Mouse (Mus musculus): ENCODE measurements around the gene Dnaaf3. TPM values are rescaled to one million over a fixed set of nuclear protein-coding genes. Genes with fewer than 3 reads are reported as not detected.
A peak's percentile ranks its signal among the peaks of the same experiment; 100 is the strongest.

Gene Dnaaf3
- total and polyA plus RNA-seq, 2 experiments from 2014 or later = 1.7 to 2.4 TPM

GRCm38 (mm10) chr7:4478021-4478795 is 54.0 kb downstream of the Dnaaf3 start:
- no peaks in the 10 kb centered on the region for H3K9me3 ChIP-seq (ENCODE audit: low read length)
- DNase-seq (ENCODE audit: low spot score) = peak; percentile 89
- H3K36me3 ChIP-seq (ENCODE audit: insufficient read depth, low read length) = peaks cover 24% of the 10 kb centered on the region
- H3K27me3 ChIP-seq (ENCODE audit: insufficient read depth, low read length) = peaks cover 23% of the 10 kb centered on the region
- peak; percentile 15; the same call in 1 of the 2 replicates for TF ChIP-seq CTCF (IDR thresholded peaks at IDR 0.05)
- peak; percentile 88 for ATAC-seq (ENCODE audit: low FRiP score)
- H3K4me2 ChIP-seq (ENCODE audit: low read depth, low read length, poor library complexity, severe bottlenecking) = peak overlapping the region; percentile 83
- H3K27ac ChIP-seq (ENCODE audit: low read depth, low read length) = 0 out of 2 replicates have a peak overlapping the region, but pooled peaks have one; percentile 7
- H3K9ac ChIP-seq (replicated peaks; ENCODE audit: low read length, poor library complexity, severe bottlenecking) = peak overlapping the region; percentile 37
- peak overlapping the region; percentile 44 for H3K4me3 ChIP-seq (ENCODE audit: low read depth, low read length)
- peaks cover 4% of the 10 kb centered on the region; the same call in 1 of the 2 replicates for H3K4me1 ChIP-seq (ENCODE audit: insufficient read depth, low read length)
- WGBS = under 1% methylated on average over 39 of the region's 39 CpGs

GRCm38 (mm10) chr7:4473940-4474339 is 58.3 kb downstream of the Dnaaf3 start:
- peaks cover 3% of the 10 kb centered on the region; the same call in 1 of the 2 replicates for H3K4me1 ChIP-seq (ENCODE audit: insufficient read depth, low read length)
- peaks cover 32% of the 10 kb centered on the region for H3K27me3 ChIP-seq (ENCODE audit: insufficient read depth, low read length)
- no peaks in the 10 kb centered on the region for H3K9me3 ChIP-seq (ENCODE audit: low read length)
- ATAC-seq (ENCODE audit: low FRiP score) = no peak
- TF ChIP-seq CTCF (IDR thresholded peaks at IDR 0.05) = no peak
- WGBS = 14% methylated on average over 19 of the region's 19 CpGs
- no peak for DNase-seq (ENCODE audit: low spot score)
- no peak overlapping the region for H3K9ac ChIP-seq (replicated peaks; ENCODE audit: low read length, poor library complexity, severe bottlenecking)
- no peak overlapping the region for H3K27ac ChIP-seq (ENCODE audit: low read depth, low read length)
- H3K36me3 ChIP-seq (ENCODE audit: insufficient read depth, low read length) = no peaks in the 10 kb centered on the region
- no peak overlapping the region for H3K4me2 ChIP-seq (ENCODE audit: low read depth, low read length, poor library complexity, severe bottlenecking)
- no peak overlapping the region for H3K4me3 ChIP-seq (ENCODE audit: low read depth, low read length)

Small RNA genes lying within 50 kb of the gene (microRNA-seq; reads per million reads assigned to microRNA genes)
- gene Gm23577 (ENCODE audit: borderline number of aligned reads) = not detected

Other genes starting within 250 kb of the Dnaaf3 start
- not detected in 2 replicates for gene Ncr1, start 194.7 kb downstream of the Dnaaf3 start, total RNA-seq (2014; rRNA removed)
- gene Ncr1, start 194.7 kb downstream of the Dnaaf3 start, polyA plus RNA-seq (2015; fragmentation: Nextera tagmentation; extraction: Ambion mirVana) = not detected in 2 replicates
- gene Gp6, start 134.7 kb downstream of the Dnaaf3 start, total RNA-seq (2014; rRNA removed) = not detected in 2 replicates
- gene Gp6, start 134.7 kb downstream of the Dnaaf3 start, polyA plus RNA-seq (2015; fragmentation: Nextera tagmentation; extraction: Ambion mirVana) = not detected in 2 replicates
- gene Rdh13, start 86.8 kb downstream of the Dnaaf3 start, total RNA-seq (2014; rRNA removed) = 61.3 and 75.9 TPM in 2 replicates
- gene Rdh13, start 86.8 kb downstream of the Dnaaf3 start, polyA plus RNA-seq (2015; fragmentation: Nextera tagmentation; extraction: Ambion mirVana) = 45.3 and 45.4 TPM in 2 replicates
- 3.9 and 13.3 TPM in 2 replicates for gene Eps8l1, start 71.8 kb downstream of the Dnaaf3 start, total RNA-seq (2014; rRNA removed)
- 5.2 and 7.4 TPM in 2 replicates for gene Eps8l1, start 71.8 kb downstream of the Dnaaf3 start, polyA plus RNA-seq (2015; fragmentation: Nextera tagmentation; extraction: Ambion mirVana)
- 75.5 and 114 TPM in 2 replicates for gene Ppp1r12c, start 30.8 kb downstream of the Dnaaf3 start, total RNA-seq (2014; rRNA removed)
- 34.6 and 35.0 TPM in 2 replicates for gene Ppp1r12c, start 30.8 kb downstream of the Dnaaf3 start, polyA plus RNA-seq (2015; fragmentation: Nextera tagmentation; extraction: Ambion mirVana)
- 2.9 and 4.2 TPM in 2 replicates for gene Tnnt1, start 16.1 kb downstream of the Dnaaf3 start, total RNA-seq (2014; rRNA removed)
- gene Tnnt1, start 16.1 kb downstream of the Dnaaf3 start, polyA plus RNA-seq (2015; fragmentation: Nextera tagmentation; extraction: Ambion mirVana) = 3.3 and 4.1 TPM in 2 replicates
- gene Tnni3, start 8.2 kb downstream of the Dnaaf3 start, total RNA-seq (2014; rRNA removed) = 4.1 TPM in 1 of 2 replicates, not detected in the other
- gene Tnni3, start 8.2 kb downstream of the Dnaaf3 start, polyA plus RNA-seq (2015; fragmentation: Nextera tagmentation; extraction: Ambion mirVana) = 1.4 and 1.7 TPM in 2 replicates
- gene Syt5, start 15.1 kb upstream of the Dnaaf3 start, total RNA-seq (2014; rRNA removed) = 84.7 and 147 TPM in 2 replicates
- 184 and 194 TPM in 2 replicates for gene Syt5, start 15.1 kb upstream of the Dnaaf3 start, polyA plus RNA-seq (2015; fragmentation: Nextera tagmentation; extraction: Ambion mirVana)
- gene Ptprh, start 71.6 kb upstream of the Dnaaf3 start, total RNA-seq (2014; rRNA removed) = 2.4 and 3.6 TPM in 2 replicates
- gene Ptprh, start 71.6 kb upstream of the Dnaaf3 start, polyA plus RNA-seq (2015; fragmentation: Nextera tagmentation; extraction: Ambion mirVana) = 1.1 and 1.3 TPM in 2 replicates
- 12.4 and 17.4 TPM in 2 replicates for gene Tmem86b, start 99.0 kb upstream of the Dnaaf3 start, total RNA-seq (2014; rRNA removed)
- 0.76 and 1.00 TPM in 2 replicates for gene Tmem86b, start 99.0 kb upstream of the Dnaaf3 start, polyA plus RNA-seq (2015; fragmentation: Nextera tagmentation; extraction: Ambion mirVana)
- gene Ppp6r1, start 126.6 kb upstream of the Dnaaf3 start, total RNA-seq (2014; rRNA removed) = 103 and 131 TPM in 2 replicates
- gene Ppp6r1, start 126.6 kb upstream of the Dnaaf3 start, polyA plus RNA-seq (2015; fragmentation: Nextera tagmentation; extraction: Ambion mirVana) = 7.7 and 10.1 TPM in 2 replicates
- 247 TPM in 2 replicates for gene Hspbp1, start 152.6 kb upstream of the Dnaaf3 start, total RNA-seq (2014; rRNA removed)
- 193 and 199 TPM in 2 replicates for gene Hspbp1, start 152.6 kb upstream of the Dnaaf3 start, polyA plus RNA-seq (2015; fragmentation: Nextera tagmentation; extraction: Ambion mirVana)
- gene Brsk1, start 158.2 kb upstream of the Dnaaf3 start, total RNA-seq (2014; rRNA removed) = 202 and 226 TPM in 2 replicates
- gene Brsk1, start 158.2 kb upstream of the Dnaaf3 start, polyA plus RNA-seq (2015; fragmentation: Nextera tagmentation; extraction: Ambion mirVana) = 6.9 and 7.2 TPM in 2 replicates
- gene Tmem150b, start 192.8 kb upstream of the Dnaaf3 start, total RNA-seq (2014; rRNA removed) = not detected in 2 replicates
- 0.23 TPM in 1 of 2 replicates, not detected in the other for gene Tmem150b, start 192.8 kb upstream of the Dnaaf3 start, polyA plus RNA-seq (2015; fragmentation: Nextera tagmentation; extraction: Ambion mirVana)
- 38.9 and 48.8 TPM in 2 replicates for gene Kmt5c, start 207.7 kb upstream of the Dnaaf3 start, total RNA-seq (2014; rRNA removed)
- gene Kmt5c, start 207.7 kb upstream of the Dnaaf3 start, polyA plus RNA-seq (2015; fragmentation: Nextera tagmentation; extraction: Ambion mirVana) = 33.1 and 35.7 TPM in 2 replicates
- gene Cox6b2, start 220.6 kb upstream of the Dnaaf3 start, total RNA-seq (2014; rRNA removed) = 6.8 and 12.1 TPM in 2 replicates
- 33.6 and 43.9 TPM in 2 replicates for gene Cox6b2, start 220.6 kb upstream of the Dnaaf3 start, polyA plus RNA-seq (2015; fragmentation: Nextera tagmentation; extraction: Ambion mirVana)
- not detected in 2 replicates for gene Fam71e2, start 238.8 kb upstream of the Dnaaf3 start, total RNA-seq (2014; rRNA removed)
- gene Fam71e2, start 238.8 kb upstream of the Dnaaf3 start, polyA plus RNA-seq (2015; fragmentation: Nextera tagmentation; extraction: Ambion mirVana) = not detected in 2 replicates

All from midbrain, postnatal 0 days (tissue).